Mouse (Mus musculus): Measurements from ENCODE around the gene Myo5c.

The Myo5c gene

DNA sequence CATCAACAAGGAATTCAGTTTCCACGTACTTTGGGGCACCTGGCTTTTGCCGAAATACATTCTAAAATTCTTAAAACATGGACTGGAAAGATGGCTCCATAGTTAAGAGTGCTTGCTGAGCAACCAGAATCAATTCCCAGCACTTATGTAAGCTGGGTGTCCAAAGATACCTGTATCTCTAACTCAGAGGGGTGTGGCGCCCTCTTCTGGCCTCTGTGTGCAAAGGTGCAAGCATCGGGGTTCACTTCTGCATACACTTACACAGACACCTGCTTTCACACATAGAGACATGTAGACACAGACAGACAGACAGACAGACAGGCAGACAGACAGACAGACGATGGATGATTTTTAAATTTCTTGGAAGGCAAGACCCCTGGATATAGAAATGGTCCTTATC lies 49.0 kb downstream of the Myo5c start:
- no peak for DNase-seq (ENCODE audit: low spot score)

DNA sequence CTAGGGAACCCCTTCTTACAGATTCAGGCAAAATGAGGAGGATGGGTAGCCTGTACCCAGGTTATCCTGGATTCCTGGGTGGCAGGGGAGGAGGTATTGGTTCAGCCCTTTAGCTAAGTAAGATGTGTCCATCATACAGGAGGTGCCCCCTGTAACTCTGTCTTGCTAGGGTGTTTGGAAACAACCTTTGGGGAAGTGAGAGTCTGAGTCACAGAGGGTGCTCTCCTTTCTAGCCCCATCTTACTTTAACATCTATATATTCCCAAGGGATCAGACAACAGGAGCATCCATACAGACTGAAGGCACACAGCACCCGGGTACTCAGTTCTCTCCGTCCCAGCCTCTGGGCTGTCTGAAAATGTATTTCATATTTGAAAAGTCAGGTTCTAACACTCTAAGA lies 50.4 kb downstream of the Myo5c start:
- no peak for DNase-seq (ENCODE audit: low spot score)

DNA sequence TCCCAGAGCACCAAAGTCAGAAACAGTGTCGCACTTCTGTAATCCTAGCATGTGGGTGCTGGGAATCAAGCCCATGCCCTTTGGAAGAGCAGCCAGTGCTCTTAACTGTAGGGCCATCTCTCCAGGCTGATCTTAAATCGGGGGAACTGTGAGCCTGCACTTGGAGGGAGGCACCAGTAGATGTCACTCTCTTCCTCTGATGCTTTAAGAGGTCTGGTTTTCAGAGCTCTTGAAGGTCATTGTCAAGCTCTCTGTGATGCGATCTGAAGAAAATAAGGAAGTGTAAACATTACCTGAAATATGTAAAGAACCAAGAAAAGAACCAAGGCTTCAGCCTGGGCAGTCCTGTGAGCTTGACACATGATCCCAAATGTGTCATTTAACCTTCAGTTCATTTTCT lies 51.0 kb downstream of the Myo5c start:
- peak; percentile 25 for DNase-seq (ENCODE audit: low spot score)

DNA sequence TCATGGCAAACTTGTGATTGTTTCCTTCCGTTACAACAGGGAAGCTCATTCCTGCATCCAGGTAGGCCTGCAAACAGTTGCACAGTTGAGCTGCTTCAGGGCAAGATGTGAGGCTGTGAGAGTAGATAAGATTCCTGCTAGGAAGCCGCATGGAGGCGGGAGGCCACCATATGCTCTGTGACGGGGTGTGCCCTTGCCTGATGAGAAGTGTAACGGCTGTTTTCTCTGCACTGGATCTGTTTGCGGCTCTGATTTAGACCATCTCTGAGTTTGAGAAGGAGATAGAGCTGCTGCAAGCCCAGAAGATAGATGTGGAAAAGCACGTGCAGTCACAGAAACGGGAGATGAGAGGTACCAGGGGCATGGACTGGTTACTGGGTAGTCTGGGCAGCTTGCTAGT lies 51.8 kb downstream of the Myo5c start:
- DNase-seq (ENCODE audit: low spot score), result no peak

DNA sequence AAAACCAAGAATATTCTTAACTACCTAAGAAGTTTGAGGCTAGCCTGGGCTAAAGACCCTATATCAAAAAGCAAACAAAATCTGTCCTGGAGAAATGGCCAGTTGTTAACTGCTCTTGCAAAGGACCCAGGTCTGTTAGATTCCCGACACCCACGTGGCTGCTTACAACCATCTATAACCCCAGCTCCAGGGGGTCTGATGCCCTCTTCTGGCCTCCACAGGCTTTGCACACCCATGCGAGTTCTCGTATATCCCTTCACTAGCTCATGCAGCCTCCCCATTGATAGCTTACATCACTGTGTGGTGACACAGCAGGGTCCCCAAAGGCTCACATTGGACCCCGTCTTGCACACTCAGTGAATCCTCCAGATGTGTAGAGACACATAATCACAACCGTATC lies 53.5 kb downstream of the Myo5c start:
- DNase-seq (ENCODE audit: low spot score), result no peak

DNA sequence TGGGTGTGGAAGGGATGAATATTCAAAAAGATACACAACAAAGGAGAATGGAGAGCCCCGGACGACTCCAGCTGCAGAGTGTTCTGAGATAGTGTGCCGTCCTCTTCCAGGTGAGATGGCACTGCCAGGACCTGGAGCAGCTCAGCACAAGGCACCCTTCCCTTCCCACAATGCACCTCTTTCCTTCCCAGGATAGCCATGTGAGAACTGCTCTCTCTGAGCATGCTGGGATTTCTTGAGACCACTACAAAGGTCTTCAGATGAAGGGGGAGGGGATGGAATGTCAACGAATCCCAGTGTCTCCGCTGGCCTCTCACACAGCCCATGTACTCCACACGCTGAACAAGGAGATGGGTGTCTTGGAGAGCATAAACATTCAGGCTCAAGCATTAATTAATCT lies 55.8 kb downstream of the Myo5c start:
- no peak for DNase-seq (ENCODE audit: low spot score)

DNA sequence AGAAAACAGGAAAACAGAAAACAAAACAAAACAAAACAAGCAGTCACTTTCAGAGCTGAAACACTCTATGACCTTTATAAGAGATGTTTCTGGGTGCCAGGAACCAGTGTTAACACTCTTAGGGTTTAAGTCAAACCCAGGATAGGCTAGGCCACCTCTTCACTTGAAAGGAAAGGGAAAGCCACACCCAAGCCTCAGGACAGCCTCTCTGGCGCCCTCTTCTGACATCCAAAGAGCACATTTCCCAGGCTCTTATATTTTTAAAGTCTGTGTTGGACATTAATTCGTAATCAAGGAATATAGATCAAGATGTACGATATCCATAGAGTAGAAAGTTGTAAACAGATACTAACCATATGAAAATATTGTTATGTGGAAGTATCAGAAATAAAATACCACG lies 57.7 kb downstream of the Myo5c start:
- no peak for DNase-seq (ENCODE audit: low spot score)

DNA sequence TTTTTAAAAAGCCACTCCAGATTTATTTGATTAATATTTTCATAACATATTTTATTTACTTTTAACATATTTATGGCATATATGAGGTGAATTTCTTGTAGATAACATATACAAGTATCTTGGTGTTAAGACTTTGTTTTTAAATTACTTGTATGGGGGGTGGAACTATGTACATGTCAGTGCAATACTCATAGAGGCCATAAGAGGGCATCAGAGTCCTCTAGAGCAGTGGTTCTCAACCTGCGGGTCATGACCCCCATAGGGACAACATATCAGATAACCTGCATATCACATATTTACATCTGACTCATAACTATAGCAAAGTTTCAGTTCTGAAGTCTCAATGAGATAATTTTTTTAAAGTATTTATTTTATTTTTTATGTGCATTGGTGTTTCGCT lies 67.5 kb downstream of the Myo5c start:
- no peak for DNase-seq (ENCODE audit: low spot score)

DNA sequence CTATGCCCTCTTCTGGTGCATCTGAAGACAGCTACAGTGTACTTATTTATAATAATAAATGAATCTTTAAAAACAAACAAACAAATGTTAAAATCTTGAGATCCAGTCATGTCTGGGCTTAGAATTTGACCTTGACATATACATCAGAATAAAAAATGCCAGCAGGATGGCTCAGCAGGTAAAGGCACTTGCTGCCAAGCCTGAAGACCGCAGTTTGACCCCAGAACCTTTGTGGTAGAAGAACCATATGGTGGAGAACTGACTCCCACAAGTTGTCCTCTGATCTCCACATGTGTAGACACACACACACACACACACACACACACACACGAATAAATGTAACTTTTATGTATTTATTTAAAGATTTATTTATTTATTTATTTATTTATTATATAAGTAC lies 71.2 kb downstream of the Myo5c start:
- no peak for DNase-seq (ENCODE audit: low spot score)

DNA sequence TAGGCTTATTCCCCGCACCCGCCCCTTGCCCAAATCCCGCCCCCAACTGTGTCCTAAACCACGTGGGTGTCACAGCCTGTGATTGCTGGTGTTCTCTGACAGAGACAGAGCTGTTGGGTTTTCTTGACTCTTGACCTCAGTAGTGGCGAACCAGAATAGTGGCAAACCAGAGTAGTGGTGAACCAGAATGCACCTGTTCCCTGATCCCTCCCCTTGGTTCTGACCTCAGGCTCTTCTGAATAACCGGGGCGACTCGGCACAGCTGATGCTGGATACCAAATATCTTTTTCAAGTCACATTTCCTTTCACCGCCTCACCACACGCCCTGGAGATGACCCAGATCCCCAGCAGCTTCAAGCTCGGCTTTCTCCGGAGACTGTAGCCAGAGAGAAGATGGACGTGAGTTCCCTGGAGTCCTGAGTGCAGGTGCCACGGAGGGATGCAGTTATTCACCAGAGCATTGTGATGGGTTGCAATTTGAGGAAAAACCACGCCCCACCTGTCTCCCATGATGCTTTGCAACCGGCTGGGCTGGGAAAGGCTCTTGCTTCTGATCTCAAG lies 72.0 kb downstream of the Myo5c start:
- no peak for DNase-seq (ENCODE audit: low spot score)

DNA sequence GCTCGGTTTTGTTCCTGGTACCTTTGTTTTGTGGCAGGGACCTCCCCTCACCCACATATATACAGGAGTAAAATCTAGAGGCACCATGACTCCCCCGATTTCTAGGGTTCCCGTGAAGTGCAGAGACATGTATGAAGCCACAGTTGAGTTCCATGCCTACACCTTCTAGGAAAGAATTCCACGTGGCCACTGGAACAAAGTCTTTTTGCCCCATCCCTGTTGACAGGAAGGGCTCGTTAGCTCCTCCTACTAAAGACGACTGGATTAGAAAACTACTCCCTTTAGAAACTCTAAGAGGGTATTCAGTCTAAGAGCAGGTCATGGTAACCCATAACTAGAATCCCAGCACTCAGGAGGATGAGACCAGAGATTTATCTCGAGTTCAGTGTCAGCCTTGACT lies 72.5 kb downstream of the Myo5c start:
- DNase-seq (ENCODE audit: low spot score), result no peak

DNA sequence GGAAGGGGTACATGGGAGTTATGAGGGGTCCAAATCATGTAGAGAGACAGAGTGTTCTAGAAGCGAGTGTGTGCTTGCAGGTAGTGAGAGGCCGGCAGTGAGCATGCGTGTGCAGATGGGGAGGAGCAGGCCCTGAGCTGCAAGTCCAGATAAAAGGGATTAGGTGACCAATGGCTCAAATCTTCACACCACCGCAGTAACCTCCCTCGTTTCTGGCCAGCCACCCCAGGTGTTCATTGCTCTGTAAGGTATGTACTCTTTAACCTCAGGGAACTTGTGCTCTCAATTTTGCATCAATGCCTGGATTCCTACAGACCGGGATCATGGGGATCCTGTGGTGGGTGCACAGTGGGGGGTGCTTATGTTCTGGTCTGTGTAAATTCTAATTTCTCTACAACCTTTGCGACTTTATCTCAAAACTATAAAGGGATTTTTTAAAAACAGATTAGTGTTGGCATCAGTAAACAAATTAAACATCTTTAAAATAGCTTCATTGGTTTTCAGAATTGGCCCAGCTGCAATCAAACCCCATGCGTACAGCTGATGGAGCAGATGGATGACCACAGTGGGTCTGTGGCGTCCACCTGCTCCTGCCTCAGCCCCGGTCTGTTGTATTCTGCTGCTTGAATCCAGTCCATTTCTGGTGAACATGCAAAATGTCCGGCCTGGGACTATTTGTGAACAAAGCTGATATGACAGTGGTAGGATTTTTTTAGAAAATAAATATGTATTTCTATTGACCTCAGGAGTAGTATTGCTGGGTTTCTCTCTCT lies 74.5 kb downstream of the Myo5c start, which contains the start of gene Gnb5:
Gene Gnb5, plus strand, starts transcription at position 163 of the 773 bp plus-strand sequence.
- no peak for DNase-seq (ENCODE audit: low spot score)

DNA sequence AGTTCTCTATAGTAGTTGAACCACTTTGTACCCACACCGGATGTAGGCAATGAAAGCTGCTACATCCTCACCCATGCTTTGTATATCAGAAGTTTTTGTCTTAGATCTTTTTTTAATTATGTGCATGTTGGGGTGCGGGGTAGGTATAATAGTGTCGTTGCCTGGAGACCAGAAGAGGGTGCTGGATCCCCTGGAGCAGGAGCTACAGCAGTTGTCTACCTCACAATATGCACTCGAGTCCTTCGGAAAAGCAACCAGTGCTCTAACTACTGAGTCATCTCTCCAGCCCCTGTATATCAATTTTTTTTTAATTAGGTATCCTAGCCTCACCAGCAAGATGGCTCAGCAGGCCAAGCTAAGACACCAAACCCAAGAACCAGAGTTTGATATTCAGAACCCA lies 75.2 kb downstream of the Myo5c start:
- DNase-seq (ENCODE audit: low spot score), result no peak

DNA sequence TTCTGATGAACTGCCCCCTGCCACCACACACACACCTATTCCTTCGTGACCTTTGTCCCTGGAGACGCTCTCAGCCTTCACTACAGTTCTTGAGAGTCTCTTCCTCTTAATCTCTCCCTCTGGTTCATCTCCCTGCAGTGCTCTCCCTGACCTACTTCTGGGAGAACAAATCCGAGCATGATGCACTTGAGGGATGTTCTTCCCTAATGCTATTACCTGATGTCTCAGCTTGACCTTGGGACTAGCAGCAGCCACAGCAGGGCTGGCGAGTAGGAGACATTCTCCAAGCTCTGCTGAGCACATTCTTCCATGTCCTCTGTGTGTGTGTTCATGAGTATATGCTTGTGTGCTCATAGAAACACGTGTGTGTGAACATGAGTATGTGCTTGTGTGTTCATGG lies 76.8 kb downstream of the Myo5c start:
- DNase-seq (ENCODE audit: low spot score), result no peak

DNA sequence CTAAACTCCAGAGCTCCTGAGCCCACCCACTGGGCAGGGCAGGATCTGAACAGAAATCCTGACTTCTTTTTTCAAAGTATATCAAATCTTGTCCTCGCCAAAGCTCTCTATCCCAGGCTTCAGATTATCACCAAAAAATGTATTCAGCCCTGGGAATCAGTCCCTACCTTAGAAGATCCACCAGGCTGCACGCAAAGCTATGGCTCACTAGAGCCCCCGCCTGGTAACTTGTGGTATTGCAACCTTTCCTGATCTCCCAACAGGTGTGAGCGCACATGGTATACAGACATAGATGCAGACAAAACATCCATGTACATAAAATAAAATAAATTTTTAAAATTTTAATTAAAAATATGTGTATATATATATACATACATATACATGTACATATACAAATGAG lies 80.2 kb downstream of the Myo5c start:
- DNase-seq (ENCODE audit: low spot score), result peak; percentile 52

DNA sequence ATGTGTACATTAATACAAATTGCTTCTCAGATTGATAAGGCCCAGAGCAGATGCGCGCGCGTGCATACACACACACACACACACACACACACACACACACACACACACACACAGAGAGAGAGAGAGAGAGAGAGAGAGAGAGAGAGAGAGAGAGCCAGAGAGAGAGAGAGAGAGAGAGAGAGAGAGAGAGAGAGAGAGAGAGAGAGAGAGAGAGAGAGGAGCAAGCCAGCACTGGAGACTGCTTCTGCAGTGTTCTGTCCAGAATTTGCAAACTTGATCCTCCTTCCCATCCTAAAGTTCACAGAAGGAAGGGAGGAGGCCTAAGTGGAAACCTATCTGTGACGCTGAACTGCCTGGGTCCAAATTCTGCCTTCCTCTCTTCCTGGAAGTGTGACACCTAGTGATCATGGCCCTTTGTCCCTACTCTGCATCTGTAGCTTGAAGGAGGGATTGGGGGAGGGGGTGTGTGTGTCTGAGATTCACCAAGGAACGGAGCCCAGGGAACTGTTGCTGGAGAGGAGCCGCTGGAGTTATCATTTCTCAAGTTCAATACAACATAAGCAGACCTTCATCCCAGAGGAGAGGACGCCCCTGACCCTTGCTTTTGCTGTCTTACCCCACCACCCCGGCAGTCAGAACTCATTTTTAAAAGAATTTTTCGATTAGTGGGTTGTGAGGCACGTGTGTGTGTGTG lies 81.5 kb downstream of the Myo5c start:
- peak; percentile 40 for DNase-seq (ENCODE audit: low spot score)

DNA sequence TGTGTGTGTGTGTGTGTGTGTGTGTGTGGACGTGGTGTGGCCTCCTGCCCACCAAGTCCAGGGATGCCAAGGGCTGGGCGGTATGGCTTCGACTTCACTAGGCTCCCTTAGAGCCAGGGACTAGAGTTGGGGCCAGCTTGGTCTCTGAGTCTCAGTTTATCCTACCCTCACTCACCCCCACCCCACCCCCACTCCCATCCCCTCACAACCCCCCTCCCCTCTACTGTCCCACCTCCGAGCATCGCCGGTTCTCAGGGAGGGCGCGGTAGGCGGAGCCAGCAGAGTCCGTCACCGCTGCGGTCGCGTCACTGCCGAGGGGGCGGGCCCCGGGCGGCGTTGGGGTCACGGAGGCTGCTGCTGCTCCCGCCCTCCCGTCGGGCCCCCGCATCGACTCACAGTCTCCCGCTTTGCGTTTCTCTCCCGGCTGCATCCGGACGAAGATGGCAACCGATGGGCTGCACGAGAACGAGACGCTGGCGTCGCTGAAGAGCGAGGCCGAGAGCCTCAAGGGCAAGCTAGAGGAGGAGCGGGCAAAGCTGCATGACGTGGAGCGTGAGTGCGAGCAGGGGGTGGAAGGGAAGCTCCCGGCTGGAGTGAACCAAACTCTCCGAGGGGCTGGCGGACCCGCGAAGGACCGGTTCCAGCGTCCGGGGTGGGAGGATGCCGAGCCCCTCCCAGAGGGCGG lies 82.2 kb downstream of the Myo5c start:
- DNase-seq (ENCODE audit: low spot score), result peak; percentile 78

DNA sequence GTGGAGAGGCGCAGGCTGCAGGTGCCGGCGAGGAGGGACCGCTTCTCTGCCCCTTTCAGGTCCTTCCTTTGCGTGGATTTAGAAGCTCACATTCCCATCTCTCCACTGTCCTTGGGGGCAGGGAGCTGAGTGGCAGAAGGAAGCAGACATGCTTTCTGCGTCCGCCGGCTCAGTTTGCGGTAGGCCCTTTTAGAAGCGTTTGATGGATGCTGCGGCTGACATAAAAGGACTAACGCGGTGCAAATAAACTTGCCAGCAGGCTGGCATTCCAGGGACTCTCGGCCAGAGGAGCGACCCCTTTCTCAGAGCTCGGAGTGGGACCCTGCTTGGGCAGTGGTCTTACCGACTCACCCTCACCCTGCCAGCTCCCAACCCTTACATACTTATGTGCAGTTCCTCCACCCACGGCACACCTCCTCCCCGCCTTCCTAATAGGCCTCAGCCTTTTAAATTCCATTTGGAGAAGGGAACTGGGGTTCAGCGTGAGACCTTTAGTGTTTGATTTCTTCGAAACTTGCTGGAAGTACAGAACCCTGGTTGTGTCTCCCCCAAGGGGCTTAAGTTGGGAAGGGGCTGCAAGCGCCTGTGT lies 82.8 kb downstream of the Myo5c start:
- DNase-seq (ENCODE audit: low spot score), result no peak

DNA sequence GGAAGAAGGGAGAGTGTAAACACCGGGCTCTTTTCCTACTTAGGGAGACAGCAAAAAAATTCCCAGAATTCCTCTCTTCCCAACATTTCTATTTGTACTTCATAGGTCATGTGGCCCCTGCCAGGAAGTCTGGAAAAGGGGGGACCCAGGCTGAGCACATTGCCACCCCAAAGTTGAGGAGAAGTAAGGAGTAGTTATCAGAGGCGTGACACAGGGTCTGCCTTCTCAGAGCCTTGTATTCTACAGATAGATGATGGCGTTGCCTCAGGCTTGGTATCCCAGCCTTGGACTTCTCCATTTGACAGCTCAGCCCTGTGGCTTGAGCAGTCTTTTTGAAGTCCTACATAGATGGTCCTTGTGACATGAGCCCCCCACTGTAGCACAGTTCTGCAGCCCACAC lies 83.4 kb downstream of the Myo5c start:
- DNase-seq (ENCODE audit: low spot score), result no peak

DNA sequence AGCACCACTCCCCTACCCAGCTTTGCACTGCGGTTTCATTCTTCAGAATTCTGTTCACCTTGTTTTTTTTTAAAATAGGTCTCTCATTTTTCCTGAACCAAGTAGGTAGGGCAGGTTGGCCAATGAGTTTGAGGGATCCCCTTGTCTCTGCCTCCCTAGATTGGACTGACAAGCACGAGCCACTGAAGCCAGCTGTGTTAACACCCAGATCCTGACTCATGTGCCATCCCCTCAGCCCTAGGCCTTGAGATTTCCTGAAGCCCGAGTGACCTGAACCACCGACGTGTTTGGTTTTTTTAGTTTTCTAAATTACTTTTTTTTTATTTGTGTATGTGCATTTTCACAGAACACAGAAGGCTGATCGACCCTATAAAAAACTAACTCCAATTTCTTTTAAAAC lies 85.0 kb downstream of the Myo5c start:
- DNase-seq (ENCODE audit: low spot score), result no peak

DNA sequence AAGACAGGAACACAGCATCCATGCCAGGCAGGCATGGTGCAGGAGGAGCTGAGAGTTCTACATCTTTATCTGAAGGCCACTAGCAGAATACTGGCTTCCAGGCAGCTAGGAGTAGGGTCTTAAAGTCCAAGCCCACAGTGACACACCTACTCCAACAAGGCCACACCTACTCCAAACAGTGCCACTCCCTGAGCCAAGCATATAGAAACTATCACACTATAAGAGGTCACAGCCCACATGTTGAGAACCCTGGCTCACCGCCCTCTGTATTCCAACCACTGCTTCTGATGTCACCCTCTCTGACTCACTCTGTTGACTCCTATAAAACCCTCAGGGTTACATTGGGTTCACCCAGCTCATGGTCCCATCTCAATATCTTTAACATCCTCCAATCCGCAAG lies 86.4 kb downstream of the Myo5c start:
- DNase-seq (ENCODE audit: low spot score), result no peak

DNA sequence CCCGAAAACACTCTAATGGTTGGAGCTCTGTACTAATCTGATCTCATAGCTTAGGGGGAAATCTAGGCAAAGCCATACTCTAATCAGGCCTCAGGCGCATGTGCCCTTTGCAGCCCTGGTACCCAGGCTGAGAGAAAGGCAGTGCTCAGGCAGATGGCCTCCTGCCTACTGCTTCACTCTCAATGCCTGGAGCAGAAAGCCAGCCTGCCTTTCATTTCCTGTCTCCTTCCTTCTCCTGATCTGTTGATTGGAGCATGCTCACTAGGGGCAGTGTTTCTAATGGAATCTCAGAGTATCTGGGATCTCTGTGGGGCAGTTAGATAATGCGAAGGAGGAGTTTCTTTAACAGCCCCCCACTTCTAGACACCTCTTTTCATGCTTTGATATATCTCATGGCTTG lies 87.5 kb downstream of the Myo5c start:
- no peak for DNase-seq (ENCODE audit: low spot score)

Measured in yolk sac, embryonic 10.5 days (tissue).